Mouse (Mus musculus): ENCODE measurements at regions not wholly inside any gene's neighbourhood (a gene's known extent, or its start where the extent isn't known, plus 50 kb on each side); places are given as distances from the start of the nearest gene placed in this dataset.

GRCm38 (mm10) chr15:11552568-11552967 is 153.1 kb upstream of the Tars start:
- H3K36me3 ChIP-seq (ENCODE audit: control insufficient read depth, insufficient read depth) = no peaks in the 10 kb centered on the region
- TF ChIP-seq CTCF (IDR thresholded peaks at IDR 0.05; ENCODE audit: control insufficient read depth, insufficient read depth, insufficient read length) (no peak), USF1 (IDR thresholded peaks at IDR 0.05; ENCODE audit: low read depth) (no peak), MAX (IDR thresholded peaks at IDR 0.05) (no peak), CEBPB (IDR thresholded peaks at IDR 0.05; ENCODE audit: low read depth) (no peak), MYOD1 (IDR thresholded peaks at IDR 0.05; ENCODE audit: control insufficient read depth, insufficient read length, low read depth) (no peak), FOSL1 (IDR thresholded peaks at IDR 0.05; ENCODE audit: insufficient read depth, low read length, poor library complexity, severe bottlenecking) (no peak), MYOG (IDR thresholded peaks at IDR 0.05; ENCODE audit: control insufficient read depth, extremely low read depth, insufficient read length) (no peak)
- H3K79me2 ChIP-seq (ENCODE audit: control insufficient read depth, insufficient read depth) = no peaks in the 10 kb centered on the region
- no peak overlapping the region for H3K4me3 ChIP-seq (ENCODE audit: insufficient read depth, poor library complexity, severe bottlenecking)
- no peaks in the 10 kb centered on the region for H3K79me3 ChIP-seq (ENCODE audit: low read depth)
- no peak overlapping the region for H3ac ChIP-seq (ENCODE audit: control insufficient read depth, insufficient read length, low read depth)
- H3K27me3 ChIP-seq (ENCODE audit: control insufficient read depth, insufficient read depth, insufficient read length) = no peaks in the 10 kb centered on the region

- no peaks in the 10 kb centered on the region for H3K27me3 ChIP-seq (ENCODE audit: control insufficient read depth, insufficient read depth, insufficient read length)
- H3ac ChIP-seq (ENCODE audit: control insufficient read depth, insufficient read length, low read depth) = no peak overlapping the region
- TF ChIP-seq FOSL1 (IDR thresholded peaks at IDR 0.05; ENCODE audit: insufficient read depth, low read length, poor library complexity, severe bottlenecking) = peak; percentile 98
- TF ChIP-seq CTCF (IDR thresholded peaks at IDR 0.05; ENCODE audit: control insufficient read depth, insufficient read depth, insufficient read length) = no peak
- TF ChIP-seq MYOG (IDR thresholded peaks at IDR 0.05; ENCODE audit: control insufficient read depth, extremely low read depth, insufficient read length) = no peak
- no peak for TF ChIP-seq MAX (IDR thresholded peaks at IDR 0.05)
- TF ChIP-seq MYOD1 (IDR thresholded peaks at IDR 0.05; ENCODE audit: control insufficient read depth, insufficient read length, low read depth) = peak; percentile 83
- peak; percentile 80 for TF ChIP-seq CEBPB (IDR thresholded peaks at IDR 0.05; ENCODE audit: low read depth)
- no peaks in the 10 kb centered on the region for H3K79me2 ChIP-seq (ENCODE audit: control insufficient read depth, insufficient read depth)
- H3K79me3 ChIP-seq (ENCODE audit: low read depth) = no peaks in the 10 kb centered on the region
- H3K4me3 ChIP-seq (ENCODE audit: insufficient read depth, poor library complexity, severe bottlenecking) = no peak overlapping the region
- H3K36me3 ChIP-seq (ENCODE audit: control insufficient read depth, insufficient read depth) = no peaks in the 10 kb centered on the region
Measured at GRCm38 (mm10) chr15:11552110-11552509, 152.6 kb upstream of the Tars start.

- Histone ChIP-seq H3K79me3 (ENCODE audit: low read depth) (no peaks in the 10 kb centered on the region), H3K36me3 (ENCODE audit: control insufficient read depth, insufficient read depth) (no peaks in the 10 kb centered on the region), H3K79me2 (ENCODE audit: control insufficient read depth, insufficient read depth) (no peaks in the 10 kb centered on the region), H3ac (ENCODE audit: control insufficient read depth, insufficient read length, low read depth) (no peak overlapping the region), H3K27me3 (ENCODE audit: control insufficient read depth, insufficient read depth, insufficient read length) (no peaks in the 10 kb centered on the region), H3K4me3 (ENCODE audit: insufficient read depth, poor library complexity, severe bottlenecking) (no peak overlapping the region)
- no peak for TF ChIP-seq USF1 (IDR thresholded peaks at IDR 0.05; ENCODE audit: low read depth)
- TF ChIP-seq FOSL1 (IDR thresholded peaks at IDR 0.05; ENCODE audit: insufficient read depth, low read length, poor library complexity, severe bottlenecking) = no peak
- no peak for TF ChIP-seq CTCF (IDR thresholded peaks at IDR 0.05; ENCODE audit: control insufficient read depth, insufficient read depth, insufficient read length)
- no peak for TF ChIP-seq MAX (IDR thresholded peaks at IDR 0.05)
- TF ChIP-seq CEBPB (IDR thresholded peaks at IDR 0.05; ENCODE audit: low read depth) = no peak
- no peak for TF ChIP-seq MYOG (IDR thresholded peaks at IDR 0.05; ENCODE audit: control insufficient read depth, extremely low read depth, insufficient read length)
- TF ChIP-seq MYOD1 (IDR thresholded peaks at IDR 0.05; ENCODE audit: control insufficient read depth, insufficient read length, low read depth) = no peak
Measured at GRCm38 (mm10) chr15:11539485-11539884, 140.0 kb upstream of the Tars start.

- no peaks in the 10 kb centered on the region for H3K79me3 ChIP-seq (ENCODE audit: low read depth)
- H3K4me3 ChIP-seq (ENCODE audit: insufficient read depth, poor library complexity, severe bottlenecking) = no peak overlapping the region
- TF ChIP-seq CEBPB (IDR thresholded peaks at IDR 0.05; ENCODE audit: low read depth) (no peak), FOSL1 (IDR thresholded peaks at IDR 0.05; ENCODE audit: insufficient read depth, low read length, poor library complexity, severe bottlenecking) (no peak), MYOD1 (IDR thresholded peaks at IDR 0.05; ENCODE audit: control insufficient read depth, insufficient read length, low read depth) (no peak), MYOG (IDR thresholded peaks at IDR 0.05; ENCODE audit: control insufficient read depth, extremely low read depth, insufficient read length) (no peak), MAX (IDR thresholded peaks at IDR 0.05) (no peak)
- no peaks in the 10 kb centered on the region for H3K27me3 ChIP-seq (ENCODE audit: control insufficient read depth, insufficient read depth, insufficient read length)
- no peaks in the 10 kb centered on the region for H3K79me2 ChIP-seq (ENCODE audit: control insufficient read depth, insufficient read depth)
- H3ac ChIP-seq (ENCODE audit: control insufficient read depth, insufficient read length, low read depth) = no peak overlapping the region
- no peaks in the 10 kb centered on the region for H3K36me3 ChIP-seq (ENCODE audit: control insufficient read depth, insufficient read depth)
Measured at GRCm38 (mm10) chr15:11536076-11536620, 136.7 kb upstream of the Tars start.

GRCm38 (mm10) chr15:11534404-11535251 is 135.2 kb upstream of the Tars start:
- H3K79me2 ChIP-seq (ENCODE audit: control insufficient read depth, insufficient read depth) = no peaks in the 10 kb centered on the region
- no peak for TF ChIP-seq CEBPB (IDR thresholded peaks at IDR 0.05; ENCODE audit: low read depth)
- TF ChIP-seq CTCF (IDR thresholded peaks at IDR 0.05; ENCODE audit: control insufficient read depth, insufficient read depth, insufficient read length) = no peak
- no peak for TF ChIP-seq MYOG (IDR thresholded peaks at IDR 0.05; ENCODE audit: control insufficient read depth, extremely low read depth, insufficient read length)
- TF ChIP-seq MYOD1 (IDR thresholded peaks at IDR 0.05; ENCODE audit: control insufficient read depth, insufficient read length, low read depth) = no peak
- TF ChIP-seq FOSL1 (IDR thresholded peaks at IDR 0.05; ENCODE audit: insufficient read depth, low read length, poor library complexity, severe bottlenecking) = no peak
- no peak for TF ChIP-seq USF1 (IDR thresholded peaks at IDR 0.05; ENCODE audit: low read depth)
- no peak for TF ChIP-seq MAX (IDR thresholded peaks at IDR 0.05)
- H3K79me3 ChIP-seq (ENCODE audit: low read depth) = no peaks in the 10 kb centered on the region
- H3K36me3 ChIP-seq (ENCODE audit: control insufficient read depth, insufficient read depth) = no peaks in the 10 kb centered on the region
- H3K4me3 ChIP-seq (ENCODE audit: insufficient read depth, poor library complexity, severe bottlenecking) = no peak overlapping the region
- no peaks in the 10 kb centered on the region for H3K27me3 ChIP-seq (ENCODE audit: control insufficient read depth, insufficient read depth, insufficient read length)
- H3ac ChIP-seq (ENCODE audit: control insufficient read depth, insufficient read length, low read depth) = no peak overlapping the region

All from C2C12 (cell line).